Comparison of ENCODE assay signal across 8 mouse cellular contexts in genomic region chr5:142817524-142818434, GRCm38 (mm10). TPM values are rescaled to one million over a fixed set of nuclear protein-coding genes. Genes with fewer than 3 reads are reported as not detected.
DNase-seq lines count a peak whose midpoint lies in the region; ATAC-seq and TF ChIP-seq lines count a peak whose summit lies in the region.

Tnrc18 (minus strand) TSS chr5:142817662.

- H3K4me1 ChIP-seq in G1E (ENCODE audit: insufficient read depth, low read depth, low read length), result peaks cover 57% of the 10 kb centered on the region
- peaks cover 34% of the 10 kb centered on the region for H3K4me1 ChIP-seq in hindbrain, embryonic 10.5 days (replicated peaks)
- H3K4me1 ChIP-seq in lung, embryonic 16.5 days (replicated peaks; ENCODE audit: control insufficient read depth, insufficient read depth, low read length), result peaks cover 8% of the 10 kb centered on the region

- peak; percentile 89 for DNase-seq in G1E (ENCODE audit: low spot score)
- DNase-seq in cerebellum, adult 9-10 months, result peak; percentile 100
- peak; percentile 98 to 100 for DNase-seq in frontal cortex, adult 2 months (ENCODE audit: extremely low spot score in 1 of 2, low spot score in 1 of 2)
- DNase-seq in hindbrain, embryonic 10.5 days (ENCODE audit: low spot score), result peak; percentile 100
- peak; percentile 99 for DNase-seq in layer of hippocampus, adult 9-11 months
- peak; percentile 99 for DNase-seq in ovary, postnatal 10 days (ENCODE audit: low spot score)
- peak; percentile 67 for DNase-seq in thymus, postnatal 14 days

- peaks cover 4% of the 10 kb centered on the region for H3K36me3 ChIP-seq in G1E (replicated peaks)
- H3K36me3 ChIP-seq in hindbrain, embryonic 10.5 days, result peaks cover 9% of the 10 kb centered on the region
- no peaks in the 10 kb centered on the region for H3K36me3 ChIP-seq in lung, embryonic 16.5 days (ENCODE audit: control insufficient read depth, insufficient read depth, low read length)

- under 1% methylated on average over 55 of the region's 56 CpGs for WGBS in hindbrain, embryonic 10.5 days
- 0% methylated on average over 55 of the region's 56 CpGs for WGBS in lung, embryonic 16.5 days

- H3K27me3 ChIP-seq in G1E (ENCODE audit: insufficient read depth, low read length), result peaks cover 86% of the 10 kb centered on the region
- H3K27me3 ChIP-seq in hindbrain, embryonic 10.5 days (ENCODE audit: insufficient read depth, poor library complexity, severe bottlenecking), result no peaks in the 10 kb centered on the region
- no peaks in the 10 kb centered on the region for H3K27me3 ChIP-seq in lung, embryonic 16.5 days (ENCODE audit: control insufficient read depth, insufficient read depth, low read depth, low read length)

- ATAC-seq in G1E (ENCODE audit: extremely low read depth, insufficient number of reproducible peaks, low FRiP score, poor library complexity, severe bottlenecking), result peak; percentile 65
- peak; percentile 74 for ATAC-seq in lung, embryonic 16.5 days (ENCODE audit: low read depth)

- H3K27ac ChIP-seq in hindbrain, embryonic 10.5 days, result peak within 1 kb of the TSS; percentile 100
- peak within 1 kb of the TSS; percentile 100 for H3K27ac ChIP-seq in lung, embryonic 16.5 days (ENCODE audit: low read length)

- peaks cover 26% of the 10 kb centered on the region for H3K9me3 ChIP-seq in G1E (replicated peaks)
- H3K9me3 ChIP-seq in hindbrain, embryonic 10.5 days, result no peaks in the 10 kb centered on the region
- H3K9me3 ChIP-seq in lung, embryonic 16.5 days (ENCODE audit: control insufficient read depth, low read length), result no peaks in the 10 kb centered on the region

- peak within 1 kb of the TSS; percentile 100 for H3K9ac ChIP-seq in lung, embryonic 16.5 days (ENCODE audit: low read length)

- H3K4me2 ChIP-seq in lung, embryonic 16.5 days (ENCODE audit: low read depth, low read length), result peak within 1 kb of the TSS; percentile 71

- H3K4me3 ChIP-seq in G1E (ENCODE audit: low read depth, low read length), result peak within 1 kb of the TSS; percentile 73
- H3K4me3 ChIP-seq in hindbrain, embryonic 10.5 days, result peak within 1 kb of the TSS; percentile 99
- H3K4me3 ChIP-seq in lung, embryonic 16.5 days (ENCODE audit: low read length), result peak within 1 kb of the TSS; percentile 93

- no peak for TF ChIP-seq CTCF in G1E (IDR thresholded peaks at IDR 0.05; ENCODE audit: low read depth, low read length)

RNA-seq across cellular contexts. Expression of gene Tnrc18, which starts in this region (rescaled TPM):
- total RNA-seq in G1E (2014; fragmentation: Nextera tagmentation) (30.2 and 36.3 TPM in 2 replicates), G1E (2017) (4.6 and 5.4 TPM in 2 replicates)
- polyA plus RNA-seq in G1E (2012), result 81.6 and 90.7 TPM in 2 replicates
- polyA plus RNA-seq in frontal cortex, adult 2 months (2012; rRNA removed), result 38.1 and 38.2 TPM in 2 replicates
- 25.2 and 39.3 TPM in 2 replicates for polyA plus RNA-seq in hindbrain, embryonic 10.5 days (2016; fragmentation: Nextera tagmentation; extraction: Ambion mirVana)
- 17.3 and 18.2 TPM in 2 replicates for polyA plus RNA-seq in lung, embryonic 16.5 days (2015; fragmentation: Nextera tagmentation; extraction: Ambion mirVana)

Comparison
In these comparisons a context has a peak if more than half of its experiments do, and no peak if none do; other contexts are left out.
1. Peak in every context shown above with its lines: DNase-seq, ATAC-seq, H3K4me3 ChIP-seq and H3K27ac ChIP-seq.